Mouse (Mus musculus) C2C12 (cell line): ENCODE measurements around the gene Ccpg1.

Experiments used
- CTCF ChIP-seq: IDR thresholded peaks from one replicate; pipeline ENCODE4 v1.5.1; 2011; ENCODE audit not compliant: control insufficient read depth, insufficient read depth, insufficient read length
- MAX ChIP-seq: IDR thresholded peaks from one replicate; pipeline ENCODE4 v1.6.1; 2011; ENCODE audit warnings: mild to moderate bottlenecking, control low read depth
- MYOD1 ChIP-seq: IDR thresholded peaks from one replicate; pipeline ENCODE4 v1.6.1; 2011; ENCODE audit warnings: low read depth; ENCODE audit not compliant: control insufficient read depth, insufficient read length
- MYOG ChIP-seq: IDR thresholded peaks from one replicate; pipeline ENCODE4 v1.6.1; 2011; ENCODE audit not compliant: control insufficient read depth, insufficient read length; ENCODE audit errors: extremely low read depth
- USF1 ChIP-seq: IDR thresholded peaks from one replicate; pipeline ENCODE4 v1.6.1; 2011; ENCODE audit warnings: low read depth, mild to moderate bottlenecking, control low read depth, moderate library complexity

DNA sequence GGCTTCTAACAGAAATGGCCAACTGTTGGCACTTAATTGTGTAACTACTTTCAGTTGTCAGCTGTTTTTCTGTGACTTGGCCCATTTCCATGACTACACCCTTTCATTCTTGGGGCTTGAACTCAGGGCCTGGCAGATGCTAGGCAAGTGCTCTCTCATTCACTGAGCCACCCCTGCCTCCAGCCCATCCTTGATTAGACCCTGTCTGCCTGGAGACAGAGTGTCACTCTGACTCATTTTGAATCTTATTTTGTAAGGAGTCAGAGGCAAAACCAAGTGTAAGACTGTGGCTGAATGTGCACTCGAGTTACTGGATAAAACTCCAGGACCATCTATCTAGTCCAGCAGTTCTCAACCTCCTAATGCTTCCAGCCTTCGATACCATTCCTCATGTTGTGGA lies 62.7 kb downstream of the Ccpg1 start:
- TF ChIP-seq USF1 (no peak), CTCF (no peak), MAX (no peak), MYOG (no peak), MYOD1 (no peak)
